ENCODE assay signal across 19 mouse cellular contexts in genomic region chr17:13695211-13695610, GRCm38 (mm10).
"Had no signal": no experiment of that assay in that cellular context is flagged by ENCODE, and none has a peak within 500 bp of the region (broad histone marks: within the 10 kb centered on the region; RNA-seq: fewer than 3 reads in every experiment).

No protein-coding gene starts in this region.

- DNase-seq: kidney, adult 2 months; kidney, postnatal 25 days; layer of hippocampus, postnatal 36 days; left cerebral cortex, postnatal 4 days; liver, postnatal 0 days; midbrain, embryonic 14.5 days; thymus, adult 18-20 months; thymus, postnatal 36 days had no signal

- H3K27ac ChIP-seq: kidney, postnatal 0 days; left cerebral cortex, adult 2 months; limb, embryonic 12.5 days; limb, embryonic 15.5 days; liver, embryonic 14.5 days; macrophage; midbrain, embryonic 10.5 days had no signal

- ATAC-seq: intestine, postnatal 0 days; liver, postnatal 0 days had no signal

- H3K36me3 ChIP-seq: limb, embryonic 12.5 days; limb, embryonic 15.5 days; midbrain, embryonic 10.5 days had no signal

- H3K9ac ChIP-seq: limb, embryonic 12.5 days; limb, embryonic 15.5 days; liver, embryonic 14.5 days; liver, postnatal 0 days; lung, embryonic 14.5 days had no signal

- H3K4me2 ChIP-seq: limb, embryonic 12.5 days; limb, embryonic 15.5 days; liver, embryonic 11.5 days; lung, embryonic 14.5 days had no signal

- H3K9me3 ChIP-seq: limb, embryonic 12.5 days; limb, embryonic 15.5 days; megakaryocyte, embryonic 14.5 days; midbrain, embryonic 10.5 days had no signal

- H3K4me3 ChIP-seq: left cerebral cortex, adult 2 months; limb, embryonic 12.5 days; limb, embryonic 15.5 days; megakaryocyte, embryonic 14.5 days; midbrain, embryonic 10.5 days had no signal

- H3K27me3 ChIP-seq: limb, embryonic 12.5 days; limb, embryonic 15.5 days had no signal
